Mouse (Mus musculus) ES-E14 (cell line): ENCODE measurements around the gene Umps.

Experiments
- HCFC1 ChIP-seq: IDR thresholded peaks from 2 replicates; pipeline ENCODE4 v1.6.1; 2012; ENCODE audit warnings: low read length, inconsistent platforms, borderline replicate concordance; ENCODE audit not compliant: insufficient read depth
- MAFK ChIP-seq: IDR thresholded peaks from 2 replicates; pipeline ENCODE4 v1.6.1; 2014; ENCODE audit warnings: mild to moderate bottlenecking, low read depth, low read length, inconsistent platforms; ENCODE audit not compliant: insufficient read depth
- ZC3H11A ChIP-seq: IDR thresholded peaks from 2 replicates; pipeline ENCODE4 v1.6.1; 2012; ENCODE audit warnings: low read depth, mild to moderate bottlenecking, inconsistent platforms, low read length, borderline replicate concordance

GRCm38 (mm10) chr16:33986993-33987392 lies 20.2 kb upstream of the Umps start:
- TF ChIP-seq MAFK (no peak), HCFC1 (no peak), ZC3H11A (no peak)
